ENCODE assay signal across 21 mouse cellular contexts in genomic region chr16:92684423-92685211, GRCm38 (mm10).
DNase-seq lines count a peak whose midpoint lies in the region; ATAC-seq and TF ChIP-seq lines count a peak whose summit lies in the region.
"Had no signal": no experiment of that assay in that cellular context is flagged by ENCODE, and none has a peak within 500 bp of the region (broad histone marks: within the 10 kb centered on the region; RNA-seq: fewer than 3 reads in every experiment).

No protein-coding gene starts in this region.

- no peaks in the 10 kb centered on the region for H3K9me3 ChIP-seq in embryonic facial prominence, embryonic 13.5 days
- no peaks in the 10 kb centered on the region for H3K9me3 ChIP-seq in hindbrain, embryonic 16.5 days (ENCODE audit: control insufficient read depth, low read length)
- H3K9me3 ChIP-seq: forebrain, embryonic 10.5 days; heart, embryonic 13.5 days; midbrain, embryonic 12.5 days had no signal

- H3K4me3 ChIP-seq in C2C12 (ENCODE audit: insufficient read depth, poor library complexity, severe bottlenecking) (no peak overlapping the region), myocyte (no peak overlapping the region)
- H3K4me3 ChIP-seq in embryonic facial prominence, embryonic 13.5 days, result no peak overlapping the region
- no peak overlapping the region for H3K4me3 ChIP-seq in hindbrain, embryonic 16.5 days (ENCODE audit: low read length)
- H3K4me3 ChIP-seq: forebrain, embryonic 10.5 days; heart, embryonic 13.5 days; midbrain, embryonic 12.5 days had no signal

- peak; percentile 41 for TF ChIP-seq POLR2A in myocyte (IDR thresholded peaks at IDR 0.05; ENCODE audit: insufficient read length, low read depth)

- H3K27ac ChIP-seq in embryonic facial prominence, embryonic 13.5 days, result peak overlapping the region; percentile 49
- no peak overlapping the region for H3K27ac ChIP-seq in hindbrain, embryonic 16.5 days (ENCODE audit: low read depth, low read length)
- H3K27ac ChIP-seq: forebrain, embryonic 10.5 days; heart, embryonic 13.5 days; midbrain, embryonic 12.5 days had no signal

- 46% methylated on average over 21 of the region's 21 CpGs for WGBS in embryonic facial prominence, embryonic 13.5 days
- 82% methylated on average over 21 of the region's 21 CpGs for WGBS in hindbrain, embryonic 16.5 days

- H3K9ac ChIP-seq in embryonic facial prominence, embryonic 13.5 days, result no peak overlapping the region
- H3K9ac ChIP-seq in hindbrain, embryonic 16.5 days (ENCODE audit: low read depth, low read length), result no peak overlapping the region
- H3K9ac ChIP-seq: heart, embryonic 13.5 days; midbrain, embryonic 12.5 days had no signal

- TF ChIP-seq CTCF in C2C12 (IDR thresholded peaks at IDR 0.05; ENCODE audit: control insufficient read depth, insufficient read depth, insufficient read length), result no peak

- intact Hi-C loops in left cerebral cortex, postnatal 4 days (cut with DNase I), result no loop called here
- intact Hi-C loops in left cerebral cortex, postnatal 14 days (cut with DNase I), result no loop called here

- DNase-seq in left cerebral cortex, postnatal 4 days, result peak; percentile 18
- DNase-seq in left cerebral cortex, postnatal 14 days (ENCODE audit: low spot score in 2 of 2), result no peak
- DNase-seq in left cerebral cortex, adult 18-20 months (ENCODE audit: low spot score in 2 of 2), result no peak
- DNase-seq: adrenal gland, postnatal 14 days; cerebellum, adult 8-10 months; kidney, postnatal 36 days; layer of hippocampus, postnatal 36 days; liver; lung, postnatal 10 days; right cerebral cortex, adult 18-20 months; spleen, adult 18-20 months; thymus, postnatal 4 days had no signal

- peak overlapping the region; percentile 36 for H3K4me2 ChIP-seq in embryonic facial prominence, embryonic 13.5 days
- peak overlapping the region; percentile 63 for H3K4me2 ChIP-seq in myocyte (ENCODE audit: low read depth)
- no peak overlapping the region for H3K4me2 ChIP-seq in hindbrain, embryonic 16.5 days (ENCODE audit: low read length)
- H3K4me2 ChIP-seq: heart, embryonic 13.5 days; midbrain, embryonic 12.5 days had no signal

- no peak for ATAC-seq in embryonic facial prominence, embryonic 13.5 days (ENCODE audit: insufficient number of reproducible peaks, insufficient read depth, low FRiP score, low TSS enrichment, low read depth)
- no peak for ATAC-seq in hindbrain, embryonic 16.5 days
- ATAC-seq: CD4-positive, CD25-positive, alpha-beta regulatory T cell, adult 4 months; inflammation-experienced regulatory T-cells, adult 6 months had no signal

- peaks cover 47% of the 10 kb centered on the region for H3K4me1 ChIP-seq in embryonic facial prominence, embryonic 13.5 days
- no peaks in the 10 kb centered on the region for H3K4me1 ChIP-seq in hindbrain, embryonic 16.5 days (ENCODE audit: control insufficient read depth, insufficient read depth, low read depth, low read length)

- H3K27me3 ChIP-seq in C2C12 (ENCODE audit: control insufficient read depth, insufficient read depth, insufficient read length) (no peaks in the 10 kb centered on the region), myocyte (ENCODE audit: control insufficient read depth, insufficient read depth, insufficient read length) (no peaks in the 10 kb centered on the region)
- no peaks in the 10 kb centered on the region for H3K27me3 ChIP-seq in embryonic facial prominence, embryonic 13.5 days
- H3K27me3 ChIP-seq in hindbrain, embryonic 16.5 days (replicated peaks; ENCODE audit: control insufficient read depth, insufficient read depth, low read length), result no peaks in the 10 kb centered on the region

- peaks cover 56% of the 10 kb centered on the region for H3K79me3 ChIP-seq in C2C12 (ENCODE audit: low read depth)

- H3K79me2 ChIP-seq in C2C12 (ENCODE audit: control insufficient read depth, insufficient read depth), result peaks cover 89% of the 10 kb centered on the region
- peaks cover 89% of the 10 kb centered on the region for H3K79me2 ChIP-seq in myocyte (ENCODE audit: control insufficient read depth, insufficient read depth)

- H3K36me3 ChIP-seq in C2C12 (ENCODE audit: control insufficient read depth, insufficient read depth) (peaks cover 81% of the 10 kb centered on the region), myocyte (ENCODE audit: control insufficient read depth, insufficient read depth) (peaks cover 54% of the 10 kb centered on the region)
- peaks cover 49% of the 10 kb centered on the region for H3K36me3 ChIP-seq in embryonic facial prominence, embryonic 13.5 days
- no peaks in the 10 kb centered on the region for H3K36me3 ChIP-seq in hindbrain, embryonic 16.5 days (ENCODE audit: control insufficient read depth, insufficient read depth, low read length)
- H3K36me3 ChIP-seq: forebrain, embryonic 10.5 days; heart, embryonic 13.5 days; midbrain, embryonic 12.5 days had no signal

- H3ac ChIP-seq in C2C12 (ENCODE audit: control insufficient read depth, insufficient read length, low read depth) (peak overlapping the region; percentile 53), myocyte (ENCODE audit: control insufficient read depth, insufficient read length) (no peak overlapping the region)

TF ChIP-seq in C2C12, 6 proteins besides CTCF, POLR2A, EP300 and RAD21:
- TF ChIP-seq MYOG (IDR thresholded peaks at IDR 0.05; ENCODE audit: control insufficient read depth, extremely low read depth, insufficient read length) (no peak), FOSL1 (IDR thresholded peaks at IDR 0.05; ENCODE audit: insufficient read depth, low read length, poor library complexity, severe bottlenecking) (no peak), CEBPB (IDR thresholded peaks at IDR 0.05; ENCODE audit: low read depth) (no peak), USF1 (IDR thresholded peaks at IDR 0.05; ENCODE audit: low read depth) (no peak), MYOD1 (IDR thresholded peaks at IDR 0.05; ENCODE audit: control insufficient read depth, insufficient read length, low read depth) (no peak), MAX (IDR thresholded peaks at IDR 0.05) (no peak)
TF ChIP-seq in C2C12: peak in this region for 0.

TF ChIP-seq in myocyte, 11 proteins besides CTCF, POLR2A, EP300 and RAD21:
- TF ChIP-seq USF1 (IDR thresholded peaks at IDR 0.05; ENCODE audit: low read depth) (no peak), SRF (IDR thresholded peaks at IDR 0.05; ENCODE audit: control insufficient read depth, insufficient read length, low read depth) (no peak), MYOG (IDR thresholded peaks at IDR 0.05; ENCODE audit: control insufficient read depth in 1 of 3, insufficient read depth in 1 of 3, insufficient read length in 2 of 3, low read depth in 2 of 3) (no peak), POLR2AphosphoS2 (IDR thresholded peaks at IDR 0.05; ENCODE audit: insufficient read length, low read depth) (peak; percentile 63), MYOD1 (IDR thresholded peaks at IDR 0.05; ENCODE audit: control insufficient read depth in 1 of 3, insufficient read length in 2 of 3, low read depth in 2 of 3) (no peak), TCF3 (IDR thresholded peaks at IDR 0.05; ENCODE audit: insufficient read length, low read depth) (no peak)
